Mouse (Mus musculus) thymus, adult 18-20 months (tissue): ENCODE data around the gene Khdc1a.
"Not testable (repeated sequence)": the region's sequence is repeated elsewhere in the genome, so short reads cannot be mapped to it uniquely, and the experiment has no call there.

Experiments
- DNase-seq, 2 experiments: peaks; one replicate each; pipeline ENCODE4 v3.0.0; 2022; ENCODE audit warnings: mixed read lengths in 2 of 2

Khdc1a gene

GRCm38 (mm10) chr1:21349341-21349740 is at the start of gene Khdc1a:
Gene Khdc1a, plus strand, starts transcription at chr1:21349641.
- no peak for DNase-seq

DNA sequence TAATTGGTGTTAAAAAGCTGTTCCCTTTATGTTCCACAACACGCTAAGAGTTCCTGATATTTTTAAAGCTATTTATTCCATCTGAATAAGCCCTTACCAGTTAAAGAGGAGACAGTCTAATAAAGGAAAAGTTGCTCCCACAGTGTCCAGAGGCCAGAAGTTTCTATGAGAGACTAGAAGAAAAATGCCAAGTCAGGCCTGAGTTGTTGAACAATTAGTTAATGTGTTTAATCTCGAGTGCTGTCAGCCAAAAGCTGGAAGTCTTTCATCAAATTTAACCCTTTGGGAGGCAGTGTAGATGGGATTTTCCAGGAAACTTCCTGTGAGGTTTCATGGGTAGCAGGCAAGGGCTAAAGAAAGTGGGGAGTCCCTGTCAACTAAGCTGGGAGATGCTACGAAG is 49.6 kb upstream of the Khdc1a start:
- DNase-seq = no peak

DNA sequence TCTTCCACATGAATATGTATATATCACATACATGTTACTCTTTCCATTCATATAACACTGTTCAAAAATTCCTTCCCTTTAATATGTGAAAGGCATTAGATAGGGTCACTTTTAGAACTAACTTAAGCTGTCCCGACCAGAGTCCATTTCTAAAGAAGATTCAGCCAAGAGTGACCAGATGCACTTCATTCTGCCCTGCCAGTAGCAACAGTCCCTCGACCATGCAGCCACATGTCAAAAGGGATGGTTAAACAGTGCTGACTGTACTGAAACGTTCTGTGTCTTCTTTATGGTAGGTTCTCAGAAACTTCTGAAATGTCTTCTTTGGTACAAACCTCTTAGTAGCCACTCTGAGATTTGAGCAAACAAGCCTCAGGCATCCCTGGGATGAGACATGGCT is 47.8 kb upstream of the Khdc1a start:
- DNase-seq = no peak

- no peak for DNase-seq
Observed at GRCm38 (mm10) chr1:21304174-21304573, 45.3 kb upstream of the Khdc1a start.

DNA sequence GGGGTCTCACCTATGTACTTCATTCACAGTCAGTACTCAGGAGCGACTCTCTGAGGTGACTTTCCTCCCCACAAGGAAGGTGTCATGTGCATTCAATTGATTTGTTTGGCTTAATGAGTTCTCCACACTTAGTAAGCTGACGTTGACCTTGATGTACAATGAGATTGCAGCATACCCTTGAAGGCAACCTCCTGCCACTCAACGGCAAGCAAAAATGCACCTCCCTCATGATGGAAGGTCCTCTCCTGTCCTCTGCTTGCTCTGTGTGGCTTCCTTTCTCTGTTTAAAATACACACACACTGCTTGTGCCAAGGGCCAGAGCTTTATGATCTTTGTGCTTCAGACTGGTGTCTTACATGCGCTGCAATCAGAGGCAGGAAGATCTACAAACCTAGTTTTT is 44.8 kb upstream of the Khdc1a start:
- no peak for DNase-seq

- DNase-seq = no peak
Observed at GRCm38 (mm10) chr1:21305443-21305842, 44.0 kb upstream of the Khdc1a start.

- DNase-seq = no peak
Observed at GRCm38 (mm10) chr1:21314336-21314735, 35.1 kb upstream of the Khdc1a start.

- DNase-seq = no peak
Observed at GRCm38 (mm10) chr1:21315756-21316155, 33.7 kb upstream of the Khdc1a start.

- DNase-seq = no peak
Observed at GRCm38 (mm10) chr1:21316305-21316704, 33.1 kb upstream of the Khdc1a start.

DNA sequence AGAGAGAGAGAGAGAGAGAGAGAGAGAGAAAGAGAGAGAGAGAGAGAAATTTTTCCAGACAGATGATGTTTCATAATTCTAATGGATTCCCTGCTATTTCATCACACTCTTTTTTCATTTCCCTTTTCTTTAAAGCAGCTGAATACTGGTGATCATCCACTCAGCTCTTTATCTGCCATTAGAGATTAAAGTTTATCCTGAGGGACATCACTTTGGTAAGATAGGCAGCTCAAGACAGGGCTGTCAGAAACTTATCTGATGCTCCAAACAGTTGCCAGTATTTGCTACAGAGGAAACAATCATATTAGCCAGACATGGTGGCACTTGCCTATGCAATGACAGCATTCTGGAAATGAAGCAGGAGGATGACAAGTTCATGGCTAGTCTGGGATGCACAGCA is 31.2 kb upstream of the Khdc1a start:
- DNase-seq = no peak

DNA sequence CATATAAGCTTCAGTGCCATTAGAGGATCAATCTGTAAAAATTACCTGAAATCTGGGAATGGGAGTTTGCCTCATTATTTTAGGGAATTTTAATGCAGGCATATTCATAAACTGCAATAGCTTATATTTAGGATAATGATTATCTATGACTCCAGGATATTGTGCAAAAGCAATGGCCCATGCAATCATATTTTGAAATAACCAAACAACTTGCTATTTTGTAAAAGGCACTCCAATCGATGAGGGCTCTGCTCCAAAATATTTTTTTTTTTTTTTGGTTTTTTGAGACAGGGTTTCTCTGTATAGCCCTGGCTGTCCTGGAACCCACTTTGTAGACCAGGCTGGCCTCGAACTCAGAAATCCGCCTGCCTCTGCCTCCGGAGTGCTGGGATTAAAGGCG is 29.2 kb upstream of the Khdc1a start:
- not testable (repeated sequence) for DNase-seq

- no peak for DNase-seq
Observed at GRCm38 (mm10) chr1:21321656-21322055, 27.8 kb upstream of the Khdc1a start.

DNA sequence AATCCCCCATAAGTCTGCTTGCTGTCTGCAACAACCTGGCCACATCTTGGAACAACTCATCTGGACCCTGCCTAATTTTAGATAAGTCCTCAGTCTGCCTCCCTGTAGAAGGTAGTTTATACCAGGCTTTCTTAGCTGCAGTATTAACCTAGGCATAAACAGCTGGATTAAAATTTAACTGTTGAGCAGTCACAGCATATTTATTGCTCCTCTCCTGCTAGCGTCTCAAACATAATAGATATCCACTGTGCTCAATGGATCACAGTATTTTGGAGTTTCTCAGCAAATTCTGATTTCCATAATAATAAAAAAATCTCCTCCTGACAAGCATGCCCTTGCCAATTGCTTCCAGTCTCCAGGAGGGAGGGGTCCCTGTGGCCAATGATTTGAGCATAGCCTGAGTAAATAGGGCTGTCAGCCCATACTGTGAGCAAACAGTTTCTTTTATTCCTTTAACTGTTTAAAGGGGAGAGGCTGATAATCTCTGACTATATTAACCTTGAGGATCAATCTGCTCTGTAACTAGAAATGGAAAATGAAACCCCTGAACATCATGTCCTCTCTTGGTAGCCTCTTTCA is 25.4 kb upstream of the Khdc1a start:
- no peak for DNase-seq

DNA sequence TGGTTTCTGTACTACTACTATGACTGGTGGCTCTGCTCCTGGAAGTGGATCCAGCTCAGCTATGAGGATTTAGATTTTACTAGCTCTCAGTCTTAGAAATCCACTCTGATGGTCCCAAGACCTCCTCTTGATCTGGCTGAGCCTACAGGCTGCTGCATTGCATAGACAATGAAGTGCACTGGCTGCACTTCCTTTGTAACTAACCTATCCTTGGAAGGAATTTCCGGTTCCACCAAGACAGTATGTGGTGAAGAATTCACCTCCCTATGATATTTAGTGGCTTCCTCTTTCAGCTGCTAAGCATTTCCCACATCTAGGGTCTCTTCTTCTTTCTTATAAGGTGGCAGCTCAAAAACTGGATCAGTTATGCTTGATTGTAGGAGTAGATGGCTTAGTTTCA is 24.8 kb upstream of the Khdc1a start:
- no peak for DNase-seq

DNA sequence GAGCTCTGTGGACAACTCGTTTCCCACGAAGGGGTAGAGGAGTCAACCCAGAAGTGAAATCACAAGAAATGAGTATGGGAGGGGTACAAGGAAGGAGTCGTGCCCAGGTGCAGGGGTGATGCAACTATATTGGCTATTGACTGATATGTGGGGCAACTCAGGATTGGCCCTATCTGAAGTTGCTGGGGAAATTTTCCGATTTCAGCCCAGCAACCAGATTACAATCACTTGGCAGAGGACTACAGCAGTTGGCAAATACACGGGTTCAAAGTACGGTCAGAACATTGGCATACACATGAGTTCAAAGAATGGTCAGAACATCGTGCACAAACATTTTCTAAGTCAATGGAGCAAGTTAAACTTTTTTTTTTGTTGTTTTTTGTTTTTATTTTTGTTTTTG is 22.7 kb upstream of the Khdc1a start:
- no peak for DNase-seq

DNA sequence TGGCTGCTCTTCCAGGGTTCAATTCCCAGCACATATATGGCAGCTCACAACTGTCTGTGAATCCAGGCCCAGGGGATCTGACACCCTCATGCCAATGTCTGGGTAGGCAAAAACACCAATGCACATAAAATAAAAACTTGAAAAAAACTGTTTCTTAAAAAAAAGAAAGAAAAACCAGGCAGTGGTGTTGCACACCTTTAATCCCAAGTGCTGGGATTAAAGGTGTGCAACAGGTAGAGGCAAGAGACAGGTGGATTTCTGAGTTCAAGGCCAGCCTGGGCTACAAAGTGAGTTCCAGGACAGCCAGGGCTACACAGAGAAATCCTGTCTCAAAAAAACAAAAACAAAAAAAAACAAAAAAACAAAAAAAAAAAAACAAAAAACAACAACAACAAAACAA is 18.3 kb upstream of the Khdc1a start:
- DNase-seq = not testable (repeated sequence)

DNA sequence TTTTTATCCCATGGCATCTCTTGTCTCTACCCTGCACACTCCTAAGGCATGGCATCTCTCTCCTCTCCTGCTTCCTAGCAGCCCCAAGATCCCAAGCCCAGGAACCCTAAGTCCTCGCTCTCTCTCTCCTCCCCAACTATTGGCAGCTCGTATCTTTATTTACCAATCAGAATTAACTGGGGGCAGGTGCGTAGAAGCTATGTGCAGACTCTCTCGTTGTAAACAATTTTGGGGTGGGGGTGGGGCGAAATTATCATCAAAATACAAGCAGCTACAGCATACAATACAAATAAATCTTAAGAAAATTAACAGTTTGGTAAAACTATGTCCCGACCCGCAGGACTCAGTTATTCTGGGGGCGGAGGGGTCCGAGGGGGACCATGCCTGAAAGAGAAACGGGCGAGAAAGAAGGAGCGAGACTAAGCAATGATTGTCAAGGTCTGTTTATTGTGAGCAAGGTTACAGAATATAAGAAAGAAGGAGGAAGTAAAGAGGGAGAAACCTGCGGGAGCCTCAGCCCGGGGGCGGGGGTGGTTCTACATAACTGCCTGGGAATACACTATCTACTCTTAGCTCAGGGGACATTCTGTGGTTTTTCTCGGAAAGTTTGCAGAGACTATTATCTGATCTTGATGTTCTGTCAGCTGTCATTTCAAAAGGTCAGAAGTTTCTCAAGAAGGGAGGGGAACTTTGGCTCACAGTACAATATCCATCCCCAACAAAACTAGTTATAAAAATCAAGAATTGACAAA is 16.0 kb upstream of the Khdc1a start:
- peak; percentile 16 to 54 for DNase-seq

DNA sequence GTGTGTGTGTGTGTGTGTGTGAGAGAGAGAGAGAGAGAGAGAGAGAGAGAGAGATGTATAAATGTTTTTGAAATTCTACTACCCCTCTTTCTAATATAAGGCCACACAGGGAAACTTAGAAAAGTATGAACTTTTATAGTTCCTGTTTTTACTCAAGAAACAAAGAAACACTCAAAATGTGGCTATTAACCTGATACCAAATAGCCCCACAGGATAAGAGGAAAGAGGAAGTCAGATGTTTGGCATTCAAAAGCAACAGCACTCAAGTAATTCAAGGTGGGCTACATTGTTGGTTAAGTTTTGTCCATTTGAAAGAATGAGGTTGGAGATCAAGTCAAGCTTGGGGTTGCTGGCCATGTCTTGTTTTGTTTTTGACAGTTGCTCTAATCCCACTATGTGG is 13.6 kb upstream of the Khdc1a start:
- DNase-seq = no peak

DNA sequence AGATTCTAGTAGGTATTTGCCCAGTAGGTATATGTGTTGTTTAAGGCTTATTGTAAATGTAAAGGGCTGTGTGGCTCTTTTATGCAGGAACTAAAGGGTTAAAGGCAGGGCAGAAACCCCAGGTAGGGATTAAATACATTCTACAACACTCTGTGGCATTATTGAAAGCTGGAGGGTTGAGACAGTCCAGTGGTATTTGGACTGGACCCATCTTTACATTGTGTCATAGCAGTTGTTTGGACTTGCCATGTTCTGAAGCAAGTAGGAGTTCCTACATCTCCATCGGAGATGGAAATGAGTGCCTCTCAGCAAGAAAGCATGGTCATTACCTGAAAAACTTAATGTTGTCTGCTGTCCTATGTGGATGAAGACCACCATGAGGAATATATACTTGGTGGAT is 8.7 kb upstream of the Khdc1a start:
- no peak for DNase-seq

GRCm38 (mm10) chr1:21344253-21344652 is 5.2 kb upstream of the Khdc1a start:
- DNase-seq = peak in 1 of 2 experiments; percentile 20

- not testable (repeated sequence) for DNase-seq
Observed at GRCm38 (mm10) chr1:21344752-21345151, 4.7 kb upstream of the Khdc1a start.

DNA sequence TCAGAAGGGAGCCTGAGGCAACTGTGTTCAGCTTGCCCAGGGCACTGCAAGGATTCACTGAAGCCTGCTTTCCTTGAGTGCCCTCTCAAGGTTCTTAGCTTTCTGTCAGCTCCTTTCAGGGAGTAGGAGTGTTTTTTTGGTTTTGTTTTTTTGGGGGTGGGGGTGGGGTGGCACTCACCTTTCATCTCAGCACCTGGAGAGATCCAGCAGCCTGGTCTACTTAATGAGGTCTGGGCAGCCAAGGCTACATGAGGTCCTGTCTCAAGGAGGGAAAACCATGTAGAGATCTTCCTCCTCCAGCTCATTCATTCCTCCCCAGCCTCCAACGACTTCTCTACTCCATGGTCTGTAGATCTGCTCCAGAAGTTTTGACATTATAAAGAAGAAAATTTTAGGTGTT is 18.6 kb downstream of the Khdc1a start, which contains the start of gene Khdc1c:
Gene Khdc1c (plus strand): TSS at position 301 of the 400 bp plus-strand sequence.
- DNase-seq = not testable (repeated sequence)

DNA sequence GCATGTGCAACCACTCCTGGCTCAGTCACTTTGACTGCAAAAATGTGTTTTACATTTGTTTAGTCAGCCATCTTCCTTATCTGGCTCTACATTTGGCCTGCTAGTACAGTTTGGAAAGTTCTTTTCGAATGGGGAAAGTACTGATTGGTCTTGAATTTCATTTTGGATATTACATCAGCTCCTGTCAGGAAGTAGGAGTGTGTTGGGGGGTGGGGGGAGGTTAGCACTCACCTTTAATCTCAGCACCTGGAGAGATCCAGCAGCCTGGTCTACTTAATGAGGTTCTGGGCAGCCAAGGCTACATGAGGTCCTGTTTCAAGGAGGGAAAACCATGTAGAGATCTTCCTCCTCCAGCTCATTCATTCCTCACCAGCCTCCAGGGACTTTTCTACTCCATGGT is 33.8 kb downstream of the Khdc1a start, which contains the start of gene Khdc1b:
Gene Khdc1b (plus strand): TSS at position 301 of the 400 bp plus-strand sequence.
- no peak for DNase-seq

DNA sequence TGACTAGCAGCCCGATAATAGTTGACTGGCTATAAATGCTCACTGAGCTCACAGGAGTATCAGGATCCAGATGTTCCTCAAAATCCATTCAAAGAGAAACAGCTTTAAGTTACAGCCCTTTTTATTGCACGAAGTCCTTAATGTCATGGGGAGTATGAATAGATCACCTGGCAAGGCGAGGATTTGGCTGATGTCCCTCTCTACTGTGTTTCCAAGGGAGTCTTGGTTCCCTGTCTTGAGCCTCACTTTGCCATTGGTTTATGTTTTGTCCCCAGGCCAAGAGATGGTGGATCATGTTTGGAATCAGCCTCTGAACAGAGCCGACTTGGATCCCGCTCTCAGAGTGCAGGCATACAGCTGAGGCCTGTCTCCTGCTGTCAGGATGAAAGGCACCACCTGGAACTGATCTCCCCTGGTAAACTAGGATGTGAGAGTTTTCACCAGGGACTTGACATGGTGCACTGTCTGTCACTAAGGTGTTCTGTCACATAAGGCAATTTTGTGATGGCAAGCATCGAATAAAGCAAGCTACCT is 41.8 kb downstream of the Khdc1a start:
- DNase-seq = no peak
